Mouse (Mus musculus): ENCODE data around the gene Sp1.

The Sp1 gene

DNA sequence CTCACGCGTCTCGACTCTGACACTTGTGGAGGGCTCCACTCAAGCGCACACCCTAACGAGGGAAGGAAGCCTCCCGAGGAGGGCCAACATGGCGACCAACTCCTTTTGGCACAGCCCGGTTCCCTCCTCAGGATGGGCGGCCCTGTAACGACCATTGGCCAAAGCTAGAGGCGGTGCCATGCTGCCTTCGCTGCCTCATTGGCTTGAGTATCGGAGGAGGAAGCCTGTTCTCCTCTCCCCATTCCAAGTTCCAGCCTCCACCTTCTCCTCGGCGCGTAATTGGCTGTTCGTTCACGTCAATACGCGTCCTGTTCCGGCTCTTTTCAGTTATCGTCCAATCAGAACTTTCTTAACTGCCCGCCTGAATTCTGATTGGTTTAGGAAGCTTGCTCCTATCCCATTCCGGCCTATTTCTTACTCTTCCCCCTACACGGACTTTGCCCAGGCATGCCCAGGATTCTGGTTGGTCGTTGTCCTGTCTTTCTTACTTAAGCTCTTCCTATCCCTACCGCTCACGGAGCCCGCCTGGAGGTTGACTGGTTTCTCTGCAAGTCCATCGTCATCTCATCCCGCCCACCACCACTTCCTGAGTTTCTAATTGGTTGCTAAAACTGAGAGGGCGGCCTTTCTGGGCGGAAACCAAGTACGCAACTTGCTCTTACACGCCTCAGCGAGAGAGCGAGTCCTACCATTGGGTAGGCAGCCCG, at the start of gene Sp1:
Gene Sp1 (plus strand): TSS at position 655 of the 707 bp plus-strand sequence.
- DNase-seq (ENCODE audit: low read depth, low spot score): peak; percentile 100

DNA sequence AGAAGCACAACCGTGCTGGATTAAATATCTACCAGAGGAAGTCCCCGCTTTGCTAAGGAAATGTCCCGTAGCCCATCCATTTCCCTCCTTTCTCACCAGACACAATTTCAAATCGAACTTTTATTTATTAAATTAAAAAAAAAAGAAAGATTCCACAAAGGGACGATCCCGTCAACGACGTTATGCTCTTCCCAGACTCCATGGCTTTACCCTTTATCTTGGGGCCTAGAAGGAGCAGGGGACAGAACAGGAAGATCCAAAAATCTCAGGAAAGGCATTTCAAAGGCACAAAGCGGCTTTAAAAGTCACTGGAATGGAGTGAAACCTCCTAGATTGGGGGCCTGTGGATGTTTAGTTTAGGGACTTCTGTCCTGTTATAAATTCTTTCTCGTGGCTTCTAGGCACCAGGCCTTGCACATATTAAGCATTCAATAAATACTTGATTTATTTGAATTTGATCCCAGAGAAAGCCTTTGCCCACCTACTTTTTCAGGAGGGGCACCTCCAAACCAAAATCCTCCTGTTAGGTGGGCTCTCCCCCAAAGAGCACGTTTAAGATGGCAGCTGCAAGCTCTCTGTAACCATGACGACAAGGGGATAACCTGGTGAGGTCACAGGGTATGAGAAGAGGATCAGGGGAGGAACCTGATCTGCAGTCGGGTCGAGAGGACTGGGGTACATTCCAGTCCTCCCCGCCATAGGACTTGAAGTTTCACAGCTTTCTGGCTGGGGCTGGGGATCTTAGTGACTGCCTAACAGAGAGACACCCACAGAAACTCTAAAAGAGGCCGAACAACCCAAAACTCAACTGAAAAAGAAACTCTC, 49.2 kb upstream of the Sp1 start:
- peak; percentile 48 for DNase-seq (ENCODE audit: low read depth, low spot score)

DNA sequence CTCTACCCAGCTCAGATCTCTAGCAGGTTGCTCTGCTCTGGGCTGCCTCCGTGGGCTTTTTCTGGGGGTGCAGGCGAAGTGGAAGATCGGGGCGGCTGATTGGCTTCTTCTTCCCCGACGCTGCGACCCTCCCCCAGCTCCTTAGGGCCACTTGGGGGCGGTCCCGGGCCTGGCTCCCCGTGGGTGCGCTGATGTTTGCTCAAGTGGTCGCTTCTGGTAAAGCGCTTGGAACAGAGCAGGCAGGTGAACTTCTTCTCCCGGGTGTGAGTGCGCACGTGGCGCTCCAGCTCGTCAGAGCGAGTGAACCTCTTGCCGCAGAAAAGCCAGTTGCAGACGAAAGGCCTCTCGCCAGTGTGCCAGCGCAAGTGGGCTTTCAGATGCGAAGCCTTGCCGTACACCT, 47.8 kb upstream of the Sp1 start:
- peak; percentile 85 for DNase-seq (ENCODE audit: low read depth, low spot score)

DNA sequence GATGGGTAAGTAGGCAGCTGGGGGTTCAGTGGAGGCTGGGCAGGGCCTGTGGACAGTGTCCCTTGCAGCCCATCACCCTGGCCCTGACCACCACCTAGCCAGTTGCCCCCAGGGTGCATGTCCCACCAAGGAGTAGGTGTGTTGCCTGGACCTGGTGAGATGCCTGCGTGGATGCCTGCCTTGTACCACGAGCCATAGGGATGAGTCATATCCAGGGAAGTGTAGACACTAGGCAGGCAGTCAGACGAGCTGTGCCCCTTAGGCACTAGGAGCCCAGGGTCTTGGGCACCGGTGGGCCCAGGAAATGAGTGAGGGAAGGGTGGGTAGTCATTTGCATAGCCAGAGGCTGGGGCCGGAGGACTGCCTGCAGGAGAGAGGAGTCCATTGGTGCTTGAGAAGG, 47.1 kb upstream of the Sp1 start:
- no peak for DNase-seq (ENCODE audit: low read depth, low spot score)

DNA sequence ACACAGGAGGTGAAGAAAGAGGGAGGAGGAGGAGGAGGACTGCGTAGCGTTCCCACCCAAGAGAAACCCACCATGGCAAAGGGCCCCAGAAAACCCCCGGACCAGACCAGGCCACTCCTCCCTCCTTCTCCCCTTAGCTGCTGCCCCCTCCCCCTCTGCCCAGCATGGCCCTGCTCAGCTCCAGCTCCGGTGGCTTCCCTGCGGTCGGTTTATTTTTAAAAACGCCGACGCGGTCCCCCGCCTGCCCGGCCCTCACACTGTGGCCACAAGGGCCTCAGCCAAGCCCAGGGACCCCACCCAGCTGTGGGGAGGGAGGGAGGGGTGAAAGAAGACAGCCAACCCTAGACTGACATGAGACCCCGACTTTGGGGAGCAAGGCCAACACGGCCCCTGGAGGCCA, 43.3 kb upstream of the Sp1 start:
- no peak for DNase-seq (ENCODE audit: low read depth, low spot score)

DNA sequence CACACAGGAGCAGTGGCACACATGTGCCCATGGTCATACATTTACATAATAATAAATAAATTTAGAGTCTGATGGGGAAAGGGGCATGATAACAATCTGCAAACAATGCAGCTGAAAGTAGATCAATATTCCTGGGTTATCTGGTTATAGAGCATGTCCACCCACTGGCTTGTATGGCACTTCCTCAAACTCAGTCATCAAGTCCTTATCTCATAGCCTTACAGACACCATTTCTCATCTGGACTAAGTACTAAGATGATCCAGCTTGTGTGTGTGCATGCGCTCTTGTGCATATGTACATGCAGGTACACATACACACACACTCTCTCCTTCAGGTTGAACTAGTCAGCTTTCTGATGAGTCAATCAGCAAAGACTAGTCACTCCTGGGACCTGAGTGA, 41.3 kb upstream of the Sp1 start:
- DNase-seq (ENCODE audit: low read depth, low spot score): no peak

DNA sequence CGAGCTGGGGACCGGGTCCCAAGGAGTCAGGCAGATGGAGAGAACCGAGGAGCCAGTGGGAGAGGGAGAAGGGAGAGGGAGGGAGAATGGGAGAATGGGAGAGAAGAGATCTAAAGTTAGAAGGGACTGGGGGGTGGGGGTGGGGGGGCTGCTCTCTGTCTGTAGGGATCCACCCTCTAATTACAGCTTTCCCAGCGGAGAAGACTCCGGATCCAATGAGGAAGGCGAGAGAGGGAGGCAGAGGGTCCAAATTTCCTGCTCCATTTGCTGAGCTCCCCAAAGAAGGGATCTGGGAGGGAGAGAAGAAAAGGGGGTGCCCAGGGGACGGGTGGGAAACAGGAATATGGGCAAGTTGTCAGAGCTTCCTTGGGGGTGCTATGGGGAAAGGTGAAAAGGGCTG, 39.7 kb upstream of the Sp1 start:
- no peak for DNase-seq (ENCODE audit: low read depth, low spot score)

DNA sequence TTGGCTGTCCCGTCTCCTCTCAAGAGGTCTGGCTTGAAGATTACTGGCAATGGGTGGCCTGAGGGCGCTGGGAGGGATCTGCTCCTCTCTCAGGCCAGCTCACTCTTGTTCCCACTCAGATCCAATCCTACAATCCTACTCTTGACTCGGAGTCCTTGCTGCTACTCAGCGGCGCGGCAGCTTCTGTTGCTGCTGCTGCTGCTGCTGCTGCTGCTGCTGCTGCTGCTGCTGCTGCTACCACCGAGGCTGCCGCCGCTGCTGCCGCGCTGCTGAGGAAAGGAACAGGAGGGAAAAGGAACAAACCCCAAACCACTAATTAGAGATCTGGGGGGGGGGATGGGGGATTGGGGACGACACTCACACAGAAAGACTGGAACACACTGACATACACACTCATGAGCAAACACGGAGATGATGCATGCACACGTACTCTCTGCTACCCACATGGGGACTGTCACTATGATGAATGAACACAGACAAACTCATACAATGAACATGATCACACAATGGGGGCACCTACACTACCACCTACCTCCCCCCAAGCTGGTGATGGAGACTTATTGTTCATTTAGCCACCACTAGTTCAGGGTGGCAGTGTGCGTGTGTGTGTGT, 39.1 kb upstream of the Sp1 start, which contains the start of gene Sp7:
Gene Sp7 (minus strand): TSS at position 450 of the 612 bp plus-strand sequence.
- DNase-seq (ENCODE audit: low read depth, low spot score): no peak

DNA sequence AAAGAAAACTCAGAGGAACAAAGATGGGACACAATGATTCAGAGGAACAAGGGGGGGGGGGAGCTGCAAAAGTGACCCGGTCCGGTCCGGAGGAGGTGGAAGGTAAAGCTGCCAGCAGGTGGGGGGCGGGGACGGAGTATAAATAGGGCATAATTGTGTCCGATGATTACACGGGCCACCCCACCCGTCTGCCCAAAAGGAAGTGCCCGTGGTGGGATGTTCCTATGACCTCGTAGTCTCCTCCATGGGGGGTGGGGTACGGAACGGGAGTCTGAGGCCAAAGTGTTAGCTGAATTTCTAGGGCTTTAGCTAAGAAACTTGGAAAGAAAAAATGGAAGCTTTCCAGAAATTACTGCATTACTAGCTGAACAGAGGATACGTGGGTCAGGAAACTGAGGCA, 36.0 kb upstream of the Sp1 start:
- no peak for DNase-seq (ENCODE audit: low read depth, low spot score)

DNA sequence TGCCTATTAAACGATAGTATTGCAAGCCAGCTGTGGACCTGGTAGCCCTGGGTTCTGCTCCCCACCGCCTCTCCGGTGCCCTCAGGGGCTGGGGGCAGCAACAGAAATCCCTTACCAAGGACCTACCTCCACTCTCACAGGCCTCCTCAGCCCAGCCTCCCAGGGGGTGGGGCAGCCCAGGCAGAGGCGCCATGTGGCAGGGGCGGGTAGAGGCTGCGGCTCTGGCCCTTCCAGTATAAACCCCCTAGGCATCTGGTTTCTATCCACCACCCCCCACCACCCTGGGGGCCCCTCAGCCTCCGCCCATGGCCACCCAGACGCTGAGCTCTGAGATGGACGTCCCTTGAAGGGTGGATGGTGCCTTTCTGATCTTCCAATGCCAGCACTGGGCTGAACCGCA, 35.2 kb upstream of the Sp1 start:
- no peak for DNase-seq (ENCODE audit: low read depth, low spot score)

DNA sequence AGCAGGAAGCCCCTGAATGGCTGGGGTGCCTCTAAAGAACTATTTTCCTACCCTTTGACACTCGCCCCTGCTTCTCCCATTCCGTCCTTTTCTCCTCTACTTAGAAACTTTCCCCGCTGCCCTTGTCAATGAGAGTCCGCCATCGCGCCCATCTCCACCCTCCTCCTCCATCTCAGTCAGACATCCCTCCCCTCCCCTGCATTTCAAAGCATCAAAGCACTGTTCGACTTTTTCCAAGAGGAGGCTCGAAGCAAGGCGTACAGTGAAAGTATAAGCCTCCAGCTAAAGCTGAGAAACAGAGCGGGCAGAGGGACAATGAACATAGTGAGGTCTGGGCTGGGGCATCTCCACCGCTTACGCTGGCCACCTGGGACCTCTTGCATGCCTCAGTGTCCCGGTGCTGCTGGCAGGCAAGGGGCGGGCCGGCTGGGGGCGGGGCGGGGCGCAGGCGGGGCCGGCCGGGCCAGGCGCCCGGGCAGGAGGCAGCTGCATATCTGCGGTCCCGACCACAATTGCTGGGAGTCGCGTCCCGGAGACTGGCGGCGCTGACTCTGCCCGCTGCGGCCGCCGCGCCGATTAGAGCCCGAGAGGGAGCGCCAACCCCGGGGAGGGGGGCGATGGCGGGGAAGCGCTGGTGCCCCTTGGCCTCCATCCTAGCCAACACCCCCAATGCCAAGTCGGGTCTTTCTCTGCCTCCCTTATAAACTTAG, 29.3 kb upstream of the Sp1 start:
- no peak for DNase-seq (ENCODE audit: low read depth, low spot score)

DNA sequence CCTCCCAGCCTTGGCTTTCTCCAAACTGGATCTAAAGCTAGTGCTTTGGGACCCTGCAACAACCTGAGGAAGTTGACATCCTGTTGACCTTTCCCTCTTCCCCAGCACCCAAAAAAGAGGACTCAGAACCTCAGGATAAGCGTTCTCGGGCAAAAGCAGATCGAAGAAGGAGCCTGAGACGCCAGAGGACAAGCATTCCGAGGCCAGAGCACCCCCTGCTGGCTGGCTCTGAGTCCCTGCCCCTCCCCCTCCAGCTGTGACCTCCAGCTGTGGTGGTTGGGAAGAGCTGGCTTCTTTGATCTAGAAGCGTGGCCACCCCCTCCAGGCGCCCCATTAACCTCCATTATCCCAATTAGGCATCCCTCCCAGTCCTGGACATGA, 28.8 kb upstream of the Sp1 start:
- peak; percentile 90 for DNase-seq (ENCODE audit: low read depth, low spot score)

DNA sequence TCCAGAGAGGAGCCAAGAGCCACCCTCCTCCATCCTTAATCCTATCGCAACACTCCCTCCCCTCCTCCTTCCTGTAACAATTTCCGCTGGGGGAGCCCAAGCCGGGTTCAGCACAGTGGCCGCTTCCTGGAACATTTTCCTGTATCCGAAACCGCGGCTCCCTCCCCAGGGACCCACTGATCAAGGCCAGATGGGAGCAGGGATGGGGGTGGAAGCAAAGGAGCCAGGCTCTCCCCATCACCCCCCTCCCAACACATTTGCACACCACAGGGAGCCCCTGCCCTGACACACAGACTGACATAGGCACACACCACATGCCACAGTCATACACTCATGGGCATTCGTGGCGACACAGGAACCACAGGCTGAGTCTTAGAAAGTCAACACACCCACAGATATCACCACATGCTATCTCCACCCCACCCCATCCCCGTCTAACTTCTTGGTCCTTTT, 28.1 kb upstream of the Sp1 start:
- peak; percentile 59 for DNase-seq (ENCODE audit: low read depth, low spot score)

DNA sequence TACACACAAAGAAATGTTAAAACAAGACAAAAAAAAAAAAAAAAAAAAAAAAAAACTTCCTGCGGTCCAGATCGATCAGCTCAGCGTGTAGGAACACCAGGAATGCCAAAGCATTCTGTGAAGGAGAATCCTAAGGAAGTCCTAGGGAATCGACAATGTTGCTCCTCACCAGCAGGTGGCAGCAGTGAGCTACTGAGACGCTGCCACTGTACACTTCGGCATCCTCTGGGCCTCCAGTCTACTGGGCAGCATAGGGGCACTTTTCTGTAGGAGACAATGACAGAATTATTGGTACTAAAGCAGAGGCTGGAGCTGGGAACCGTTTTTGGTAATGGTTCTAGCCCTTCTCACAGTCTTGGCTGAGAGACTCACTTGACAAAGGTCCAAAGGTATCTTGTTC, 24.4 kb upstream of the Sp1 start:
- peak; percentile 88 for DNase-seq (ENCODE audit: low read depth, low spot score)

DNA sequence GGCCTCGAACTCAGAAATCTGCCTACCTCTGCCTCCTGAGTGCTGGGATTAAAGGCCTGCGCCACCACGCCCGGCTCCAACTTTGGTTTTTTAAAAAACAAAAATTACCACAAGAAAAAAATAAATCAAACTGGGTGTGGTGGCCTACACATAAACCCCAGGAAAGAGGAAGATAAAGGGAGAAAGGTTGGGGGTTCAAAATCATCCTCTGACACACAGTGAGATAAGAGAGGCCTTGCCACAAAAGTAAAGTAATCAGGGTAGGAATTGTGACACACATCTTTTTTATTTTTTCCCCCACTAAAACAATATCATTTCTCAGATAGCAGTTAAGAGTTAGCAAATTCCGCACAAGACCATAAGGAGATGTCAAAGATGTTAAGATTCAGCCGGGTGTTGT, 22.3 kb upstream of the Sp1 start:
- no peak for DNase-seq (ENCODE audit: low read depth, low spot score)

DNA sequence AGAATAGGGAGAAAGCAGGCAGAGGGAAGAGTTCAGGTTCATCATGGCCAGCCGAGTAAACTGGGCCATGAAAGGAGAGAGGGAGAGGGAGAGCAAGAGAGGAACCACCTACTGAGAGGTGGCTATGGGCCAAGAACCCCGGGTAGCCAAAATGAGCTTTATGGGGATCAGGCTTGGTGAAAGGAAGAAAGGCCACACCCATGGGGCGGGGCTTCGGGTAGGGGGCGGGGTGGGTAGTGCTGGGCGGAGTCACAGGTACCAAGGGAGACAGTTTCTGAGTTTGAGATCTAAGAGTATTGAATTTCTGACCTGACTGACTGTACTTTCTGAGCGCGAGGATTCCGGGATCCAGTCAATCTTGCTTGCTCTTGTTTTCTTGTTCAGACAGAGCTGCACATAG, 19.3 kb upstream of the Sp1 start:
- DNase-seq (ENCODE audit: low read depth, low spot score): peak; percentile 76

DNA sequence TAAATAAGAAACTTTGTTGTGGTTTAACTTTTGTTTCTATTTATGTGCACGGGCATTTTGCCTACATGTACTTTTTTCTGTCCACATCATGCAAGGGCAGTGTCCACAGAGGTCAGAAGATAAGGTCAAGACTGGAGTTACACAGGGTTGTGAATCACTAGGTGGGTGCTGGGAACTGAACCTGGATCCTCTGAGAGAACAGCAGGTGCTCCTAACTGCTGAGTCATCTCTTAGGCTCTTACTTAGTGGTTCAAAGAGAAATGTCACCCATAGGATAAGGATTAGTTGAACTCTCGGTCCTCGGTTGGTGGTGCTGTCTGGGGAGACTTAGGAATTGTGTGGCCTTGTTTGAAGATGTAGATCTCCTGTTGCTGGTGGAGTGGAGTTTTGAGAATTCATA, 17.0 kb upstream of the Sp1 start:
- DNase-seq (ENCODE audit: low read depth, low spot score): no peak

DNA sequence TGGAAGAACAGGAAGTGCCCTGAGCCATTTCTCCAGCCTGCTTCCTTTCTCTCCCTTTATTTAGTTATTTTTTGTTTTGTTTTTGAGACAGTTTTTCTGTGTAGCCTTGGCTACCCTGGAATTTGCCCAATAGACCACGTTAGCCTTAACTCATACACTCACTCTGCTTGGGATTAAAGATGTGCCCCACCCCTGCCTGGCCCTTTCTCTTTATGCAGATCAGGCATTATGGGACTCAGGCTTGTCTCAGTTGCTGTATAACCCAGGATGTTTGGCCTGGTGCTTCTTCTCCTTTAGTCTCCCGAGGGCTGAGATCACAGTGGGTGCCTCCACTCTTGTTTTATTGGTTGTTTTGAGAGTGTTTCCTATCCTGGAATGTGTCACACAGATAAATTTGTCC, 13.4 kb upstream of the Sp1 start:
- DNase-seq (ENCODE audit: low read depth, low spot score): no peak

DNA sequence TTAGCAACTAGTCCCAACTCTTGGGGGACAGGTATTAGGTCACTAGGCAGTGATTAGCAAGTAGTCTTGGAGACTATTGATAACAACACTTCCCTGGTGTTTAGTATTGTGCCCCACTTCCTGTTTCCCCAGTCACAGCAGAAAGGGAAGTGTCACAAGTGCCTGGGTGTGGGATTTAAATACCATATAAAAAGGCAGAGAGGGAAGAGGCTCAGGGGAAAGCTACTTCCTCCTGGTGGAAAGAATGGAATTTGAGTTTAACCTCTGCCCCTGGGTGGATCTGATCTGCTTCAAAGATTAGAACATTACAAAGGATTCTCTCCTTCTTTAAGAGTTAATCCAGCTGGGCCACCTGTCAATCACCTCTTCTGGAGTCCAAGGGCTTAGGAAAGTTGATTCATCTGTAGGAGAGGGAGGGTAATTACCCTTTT, 12.3 kb upstream of the Sp1 start:
- peak; percentile 86 for DNase-seq (ENCODE audit: low read depth, low spot score)

DNA sequence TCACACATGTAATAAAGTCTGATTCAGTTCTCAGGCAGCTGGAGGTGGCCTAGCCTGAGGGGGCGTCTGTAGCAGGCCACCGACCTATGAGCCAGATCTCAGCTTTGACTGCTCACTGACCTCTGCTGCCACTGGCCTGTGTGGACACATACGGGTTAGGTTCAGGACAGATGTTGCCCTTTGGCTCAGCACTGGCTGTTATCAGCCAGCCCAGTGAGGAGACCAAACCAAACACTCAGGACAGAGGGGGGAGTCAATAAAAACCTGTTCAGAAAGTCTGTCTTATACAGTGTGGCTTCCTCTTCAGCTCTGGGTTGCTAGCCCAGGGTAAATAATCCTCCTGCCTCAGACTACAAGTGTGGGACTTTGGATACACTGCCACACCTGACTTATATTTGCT, 10.9 kb upstream of the Sp1 start:
- DNase-seq (ENCODE audit: low read depth, low spot score): no peak

DNA sequence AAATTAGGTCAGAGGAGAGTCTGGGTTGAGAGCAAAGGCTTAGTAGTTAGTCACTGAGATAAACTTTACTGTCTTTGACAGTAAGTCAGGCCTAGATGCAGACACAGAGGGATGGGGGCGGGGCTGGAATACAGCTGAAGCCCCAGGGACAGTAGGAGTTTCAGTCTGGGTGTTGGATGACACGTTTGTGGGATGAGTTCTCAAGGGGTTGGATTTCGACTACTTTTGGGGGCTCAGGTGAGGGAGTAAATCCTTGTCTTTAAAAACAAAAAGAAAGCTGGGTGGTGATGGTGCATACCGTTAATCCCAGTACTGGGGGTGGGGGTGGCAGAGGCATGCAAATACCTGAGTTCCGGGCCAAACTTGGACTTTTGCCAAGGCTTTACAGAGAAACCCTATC, 7.3 kb upstream of the Sp1 start:
- DNase-seq (ENCODE audit: low read depth, low spot score): peak; percentile 72

Measured in ES-CJ7 (cell line).